Mouse (Mus musculus) neutrophil, adult 5-6 weeks (primary cell): ENCODE data around the gene Rprd2. TPM values are rescaled to one million over a fixed set of nuclear protein-coding genes. Genes with fewer than 3 reads are reported as not detected.

ENCODE experiments used
- total RNA-seq: library from RNA; stranded (forward); fragments of 200-1000 nt; gene quantifications from 2 replicates; pipeline ENCODE4 v1.2.3, GENCODE M21; 2017

The Rprd2 gene
- total RNA-seq, 1 experiment from 2014 or later, result 54.8 TPM

Other genes with a start within 250 kb of the Rprd2 start
- 34.0 and 43.7 TPM in 2 replicates for gene Golph3l, start 229.9 kb downstream of the Rprd2 start, total RNA-seq
- 148 and 157 TPM in 2 replicates for gene Ensa, start 193.9 kb downstream of the Rprd2 start, total RNA-seq
- 1,463 and 1,559 TPM in 2 replicates for gene Mcl1, start 160.1 kb downstream of the Rprd2 start, total RNA-seq
- 0.47 and 0.74 TPM in 2 replicates for gene Adamtsl4, start 130.9 kb downstream of the Rprd2 start, total RNA-seq
- 3.8 and 4.5 TPM in 2 replicates for gene Ecm1, start 79.3 kb downstream of the Rprd2 start, total RNA-seq
- gene Tars2, start 58.7 kb downstream of the Rprd2 start, total RNA-seq, result 35.3 and 46.3 TPM in 2 replicates
- gene Prpf3, start 37.0 kb upstream of the Rprd2 start, total RNA-seq, result 56.2 and 62.6 TPM in 2 replicates
- 155 and 192 TPM in 2 replicates for gene Mrps21, start 52.7 kb upstream of the Rprd2 start, total RNA-seq
- gene Ciart, start 63.4 kb upstream of the Rprd2 start, total RNA-seq, result 0.81 and 2.2 TPM in 2 replicates
- gene BC028528, start 73.1 kb upstream of the Rprd2 start, total RNA-seq, result 63.4 and 69.2 TPM in 2 replicates
- gene Aph1a, start 75.1 kb upstream of the Rprd2 start, total RNA-seq, result 26.9 and 27.1 TPM in 2 replicates
- gene Car14, start 85.8 kb upstream of the Rprd2 start, total RNA-seq, result not detected in 2 replicates
- gene Anp32e, start 110.4 kb upstream of the Rprd2 start, total RNA-seq, result 82.9 and 114 TPM in 2 replicates
- gene Plekho1, start 177.1 kb upstream of the Rprd2 start, total RNA-seq, result 153 and 166 TPM in 2 replicates
- gene Vps45, start 239.6 kb upstream of the Rprd2 start, total RNA-seq, result 8.4 and 9.7 TPM in 2 replicates